Mouse (Mus musculus) testis, postnatal 14 days (tissue): Measurements from ENCODE around the gene Mon1a.

Experiments used
- DNase-seq: peaks from one replicate; pipeline ENCODE4 v3.0.0; 2021; ENCODE audit warnings: low spot score

The Mon1a gene

GRCm38 (mm10) chr9:107949184-107949921 lies 61.4 kb downstream of the Mon1a start:
- DNase-seq: no peak

GRCm38 (mm10) chr9:107949922-107950235 lies 61.9 kb downstream of the Mon1a start, which contains the start of gene Traip:
Traip (plus strand) TSS chr9:107950136.
- DNase-seq: no peak

GRCm38 (mm10) chr9:107950460-107951355 lies 62.8 kb downstream of the Mon1a start:
- peak; percentile 92 for DNase-seq
